Mouse (Mus musculus) embryo, embryonic 11.5 days (tissue): ENCODE measurements around the gene C8g.

Experiments
- DNase-seq: peaks from one replicate; pipeline ENCODE4 v3.0.0-alpha.2; 2012; ENCODE audit warnings: low read depth, low spot score

C8g gene

DNA sequence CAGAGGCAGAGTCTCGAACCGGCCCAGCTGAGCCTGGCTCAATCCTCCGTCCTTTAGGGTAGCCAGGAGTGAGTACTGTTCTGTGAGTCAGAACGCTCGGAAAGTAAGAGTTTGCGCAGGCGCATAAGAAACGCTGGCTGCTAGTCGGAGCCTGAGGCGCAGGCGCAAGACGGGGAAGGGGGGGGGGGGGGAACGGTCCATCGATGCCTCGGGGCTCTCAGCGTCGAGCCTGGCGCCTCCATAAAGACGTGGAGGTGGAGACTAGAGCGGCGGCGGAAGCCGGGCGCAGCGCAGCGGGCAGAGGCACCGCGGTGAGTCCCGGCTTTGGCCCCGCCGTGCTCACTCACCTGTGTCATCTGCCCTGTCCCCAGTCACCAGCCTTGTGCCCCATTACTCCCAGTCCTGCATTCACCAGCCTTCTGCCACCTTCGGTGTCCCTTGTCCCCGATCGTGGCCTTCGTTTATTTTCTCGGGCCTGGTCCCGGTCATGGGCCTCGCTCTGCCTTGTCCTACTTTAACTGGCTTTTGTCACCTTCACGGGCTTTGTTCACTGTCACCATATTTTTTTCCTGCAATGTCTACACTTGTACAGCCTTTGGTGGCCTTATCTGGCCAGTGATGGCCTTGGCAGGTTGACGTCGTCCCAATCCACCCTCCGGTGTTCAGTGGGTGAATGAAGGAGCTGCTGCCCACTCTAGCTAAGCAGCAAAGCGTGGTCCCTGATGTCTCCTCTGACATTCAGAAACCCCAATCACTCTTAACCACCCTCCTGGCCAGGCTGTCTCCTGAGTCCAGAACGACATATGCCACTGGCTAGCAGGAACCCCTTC is 728 bp downstream of the C8g start, which contains the start of gene Fbxw5:
Gene Fbxw5, plus strand, starts transcription at position 175 of the 830 bp plus-strand sequence.
- DNase-seq: peak; percentile 94

DNA sequence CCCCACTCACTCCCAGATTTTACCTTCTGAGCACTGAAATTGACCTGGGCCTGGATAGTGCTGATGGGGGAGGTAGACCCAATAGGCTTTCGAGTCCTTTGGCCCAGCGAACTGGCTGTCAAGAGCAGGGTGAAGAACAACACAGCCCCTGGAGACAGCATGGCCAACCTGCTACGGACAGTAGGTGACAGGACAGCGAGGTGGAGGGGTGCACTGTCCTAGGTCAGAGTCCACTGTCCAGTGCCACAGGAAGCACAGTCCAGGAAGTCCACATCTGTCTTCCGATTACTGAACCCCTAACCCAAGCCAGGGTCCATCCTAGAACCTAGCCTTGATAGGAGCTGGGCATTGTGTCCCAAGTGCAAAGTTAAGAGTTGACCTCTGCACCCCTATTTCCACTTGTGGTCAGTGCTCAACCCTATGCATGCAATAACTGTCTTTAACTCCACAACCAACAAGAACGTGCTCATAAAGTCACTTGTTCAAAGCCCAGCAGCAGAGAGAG is 1.4 kb downstream of the C8g start:
- no peak for DNase-seq

DNA sequence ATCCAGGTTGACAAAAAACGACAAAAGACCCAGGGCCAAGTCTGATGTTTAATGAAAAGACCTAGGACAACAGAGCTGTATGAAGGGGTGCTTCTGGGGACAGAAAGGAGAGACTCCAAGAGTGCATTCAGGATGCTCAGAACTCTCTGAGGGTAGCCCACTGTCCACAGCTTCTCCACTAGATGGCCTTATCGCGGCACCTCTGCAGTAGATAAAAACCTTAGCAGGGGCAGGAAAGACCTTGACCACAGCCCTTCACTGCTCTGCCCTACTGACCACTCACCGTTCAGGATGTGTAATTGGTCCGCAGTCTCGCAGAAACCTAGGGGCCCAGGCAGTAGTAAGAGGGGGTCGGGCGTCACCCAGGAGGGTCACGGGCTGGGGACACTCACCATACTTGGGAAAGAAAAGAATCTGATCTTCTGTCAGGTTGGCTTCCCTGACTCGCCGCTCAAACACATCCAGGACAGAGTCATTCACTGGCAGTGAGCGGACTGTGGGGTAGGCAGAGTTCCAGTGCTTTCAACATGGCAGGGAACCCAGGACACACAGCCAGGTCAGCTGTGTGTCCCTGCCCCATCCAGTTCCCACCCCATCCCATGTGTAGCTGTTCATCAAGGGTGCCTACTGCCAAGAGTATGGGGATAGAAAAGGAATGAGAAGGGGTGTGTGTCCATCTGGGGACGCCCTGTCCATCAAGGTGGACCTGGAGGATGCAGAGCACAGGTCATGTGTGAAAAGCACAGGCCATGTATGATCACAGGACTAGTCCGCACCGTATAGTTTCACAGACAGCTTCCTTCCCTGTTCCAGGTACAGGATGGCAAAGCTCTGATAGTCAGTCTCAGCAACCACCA is 2.7 kb downstream of the C8g start:
- no peak for DNase-seq

DNA sequence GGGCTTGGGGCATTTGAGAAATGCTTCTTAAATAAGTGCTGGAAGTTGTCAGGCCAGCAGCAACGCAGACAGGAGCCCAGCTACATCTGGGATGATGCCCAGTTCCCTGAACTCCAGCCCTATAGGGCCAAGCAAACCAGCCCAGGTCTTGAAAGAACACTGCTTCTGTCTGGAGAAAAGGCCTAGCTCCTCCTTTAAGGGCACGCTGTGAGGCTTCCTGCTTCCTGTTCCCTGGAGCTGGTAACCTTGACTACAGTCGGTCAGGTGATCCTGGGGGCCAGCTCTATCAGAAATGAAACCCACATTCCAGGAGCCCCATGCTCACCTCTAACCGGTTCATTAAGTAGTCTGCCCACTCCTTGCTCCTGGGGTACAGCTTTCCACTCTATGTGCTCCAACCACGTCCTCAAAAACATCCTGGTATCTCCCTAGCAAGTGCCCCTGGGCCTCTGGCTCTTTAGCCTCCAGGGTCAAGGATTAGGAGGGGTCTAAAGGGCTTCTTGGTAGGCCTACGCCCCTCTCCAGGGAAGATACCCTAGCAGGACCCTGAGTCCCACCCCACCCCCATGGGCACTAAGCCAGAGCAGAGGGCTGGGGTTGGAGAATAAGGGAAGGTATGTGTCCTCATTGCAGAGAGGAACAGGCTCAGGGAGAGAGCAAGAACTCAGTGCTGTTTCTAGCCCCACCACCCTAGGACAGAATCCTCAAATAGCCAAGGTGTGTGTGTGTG is 3.5 kb downstream of the C8g start:
- no peak for DNase-seq

DNA sequence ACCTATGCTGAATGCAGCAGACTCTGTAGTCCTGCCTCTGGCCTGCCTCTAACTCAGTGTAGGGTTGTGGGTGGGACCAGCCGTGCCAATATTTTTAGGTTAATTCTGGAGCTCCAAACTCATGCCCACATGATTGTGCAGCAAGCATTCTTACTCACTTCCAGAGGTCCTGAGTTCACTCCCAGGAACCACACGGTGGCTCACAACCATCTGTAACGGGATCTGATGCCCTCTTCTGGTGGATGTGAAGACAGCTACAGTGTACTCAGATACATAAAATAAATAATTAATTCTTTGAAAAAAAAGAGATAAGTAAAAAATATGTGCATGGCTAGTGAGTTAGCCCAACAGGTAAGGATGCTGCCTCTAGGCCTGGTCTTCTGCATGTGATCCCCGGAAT is 5.1 kb downstream of the C8g start:
- no peak for DNase-seq

DNA sequence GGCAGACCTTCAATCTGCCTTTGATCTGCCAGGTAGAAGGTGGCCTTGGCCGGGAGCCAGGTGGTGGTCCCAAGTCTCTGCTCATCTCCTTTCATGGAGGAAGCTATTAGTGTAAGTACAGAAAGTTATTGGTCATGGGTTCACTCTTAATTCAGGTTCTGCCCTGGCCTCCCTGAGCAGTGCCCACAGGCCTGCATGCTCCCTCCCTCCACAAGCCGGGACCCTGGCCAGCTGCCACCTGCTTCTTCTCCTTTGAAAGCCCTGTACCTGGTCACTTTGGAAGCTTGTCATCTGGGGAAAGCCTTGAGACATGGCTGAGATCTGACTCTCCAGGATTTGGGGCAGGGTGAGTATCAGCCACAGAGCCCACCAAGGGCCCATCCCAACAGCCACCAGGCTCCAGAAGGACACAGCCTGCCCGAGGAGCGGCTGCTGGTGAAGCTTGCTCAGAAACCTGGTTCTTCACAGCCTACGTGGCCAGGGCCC is 8.0 kb downstream of the C8g start, which contains the start of gene Lcn12:
Gene Lcn12, minus strand, starts transcription at position 436 of the 486 bp plus-strand sequence.
- no peak for DNase-seq

DNA sequence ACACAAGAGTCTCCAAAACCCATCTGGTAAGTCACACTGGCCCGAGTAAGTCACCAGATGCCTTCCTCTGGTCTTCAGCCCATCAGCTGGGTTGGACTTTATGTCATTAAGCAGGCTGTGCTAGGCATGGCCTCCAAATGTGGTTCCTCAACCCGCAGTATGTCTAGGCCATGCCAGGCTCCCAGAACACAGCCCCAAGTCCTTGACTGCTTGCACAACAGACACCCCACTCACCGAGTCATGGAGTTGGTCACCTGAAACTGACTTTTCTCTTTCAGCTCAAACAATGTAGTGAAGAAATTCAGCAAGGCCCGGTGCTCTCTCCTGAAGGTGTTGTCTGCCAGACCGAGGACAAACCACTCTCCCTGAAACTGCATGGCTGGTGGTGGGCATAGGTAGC is 8.5 kb downstream of the C8g start:
- no peak for DNase-seq

DNA sequence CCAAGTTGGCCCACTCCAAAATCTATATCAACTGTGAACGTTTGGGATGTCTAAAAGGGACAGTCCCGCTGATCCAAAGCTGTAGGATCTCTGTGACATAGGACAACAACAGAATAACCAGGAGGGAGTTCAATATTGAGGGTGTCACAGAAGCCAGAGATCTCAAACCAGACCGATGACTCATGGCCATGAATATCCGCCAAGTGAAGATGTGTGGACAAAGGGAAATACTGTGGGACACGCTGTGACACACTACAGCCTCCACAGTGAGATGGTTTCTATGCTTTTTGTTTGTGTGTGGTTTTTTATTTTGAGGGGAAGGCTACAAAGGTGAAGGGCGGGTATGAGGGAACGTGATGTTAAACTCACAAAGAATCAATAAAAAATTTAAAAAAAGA is 12.8 kb downstream of the C8g start:
- no peak for DNase-seq

DNA sequence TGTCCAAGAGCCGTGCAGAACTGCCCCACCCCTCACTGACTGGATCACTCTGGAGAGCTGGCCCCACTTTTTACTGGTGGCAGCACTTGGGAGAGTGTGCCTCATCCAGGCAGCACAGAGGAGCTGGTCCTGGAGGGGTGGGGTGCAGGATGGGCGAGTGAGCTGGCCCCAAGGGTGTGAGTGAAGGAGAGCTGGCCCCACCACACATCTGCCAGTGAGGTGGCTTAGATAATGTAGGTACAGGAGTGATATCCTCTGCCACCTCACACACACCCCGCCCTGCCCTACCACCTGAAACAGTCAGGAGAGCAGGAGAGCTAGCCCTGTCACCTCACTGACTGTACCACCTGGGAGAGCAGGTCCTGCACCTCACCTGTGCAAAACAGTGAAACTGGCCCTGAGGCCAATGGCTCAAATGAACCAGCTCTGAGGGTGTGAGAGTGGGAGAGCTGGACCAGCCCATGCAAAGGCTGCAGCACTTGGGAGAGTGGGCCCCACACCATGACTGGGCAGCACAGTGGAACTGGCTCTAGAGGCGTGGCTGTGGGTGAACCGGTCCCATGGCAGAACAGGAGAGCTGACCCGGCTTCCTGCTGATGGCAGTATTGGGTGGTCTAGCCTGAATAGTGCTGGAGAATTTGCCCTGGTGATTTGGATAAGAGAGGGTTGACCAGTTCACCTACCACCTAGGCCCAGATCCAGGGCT is 13.4 kb downstream of the C8g start:
- no peak for DNase-seq

DNA sequence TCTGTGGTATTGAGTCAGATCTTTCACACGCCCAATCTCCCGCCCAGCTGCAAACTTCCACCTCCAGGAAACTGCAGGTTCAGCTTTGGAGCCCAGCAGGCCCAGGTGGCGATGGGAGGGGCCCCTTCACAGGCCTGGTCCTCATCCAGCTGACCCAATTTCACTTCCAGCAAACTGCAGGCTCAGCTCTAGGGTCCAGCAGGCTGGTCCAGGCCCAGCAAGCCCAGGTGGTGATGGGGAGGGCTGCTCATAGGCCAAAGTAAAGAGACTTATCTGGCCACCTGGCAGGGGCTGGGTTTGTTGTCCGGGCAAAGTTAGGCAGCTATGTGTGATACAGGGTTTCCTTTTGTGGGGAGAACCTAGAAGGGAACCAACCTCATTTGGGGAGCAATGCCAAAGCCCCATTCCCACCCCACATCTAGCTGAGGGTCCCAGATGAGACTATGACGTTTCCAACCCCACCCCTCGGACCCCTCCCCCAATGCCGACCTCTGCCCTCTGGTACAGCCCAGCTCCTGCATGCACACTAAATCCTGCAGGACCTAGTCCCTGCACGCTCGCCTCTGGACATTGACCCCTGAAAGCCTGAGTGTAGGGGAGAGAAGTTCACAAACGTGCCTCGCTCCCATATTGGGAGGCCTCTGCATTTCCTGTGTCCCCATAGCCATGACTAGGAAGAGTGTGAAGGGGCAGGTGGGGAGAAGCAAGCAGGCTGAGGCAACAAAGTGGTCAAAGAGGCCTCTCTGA is 16.4 kb downstream of the C8g start:
- DNase-seq: no peak

DNA sequence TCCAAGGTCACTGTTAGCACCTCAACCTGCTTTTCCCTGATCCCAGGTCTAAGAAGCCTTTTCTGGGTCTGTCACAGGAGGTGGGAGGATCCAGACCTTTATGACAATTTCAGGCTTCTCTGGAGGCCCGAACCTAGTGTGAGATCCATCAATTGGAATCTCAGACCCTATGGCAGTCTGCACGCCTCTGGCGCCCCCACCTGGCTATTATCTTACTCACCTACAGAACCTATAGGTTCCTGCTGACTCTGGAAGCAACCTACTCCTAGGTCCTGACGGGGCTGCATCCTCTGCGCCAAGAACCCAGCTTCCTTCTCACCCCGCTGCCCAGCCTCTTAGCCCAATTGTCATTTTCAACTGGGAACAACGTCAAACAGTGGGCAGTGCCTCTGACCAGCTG is 18.6 kb downstream of the C8g start:
- no peak for DNase-seq

DNA sequence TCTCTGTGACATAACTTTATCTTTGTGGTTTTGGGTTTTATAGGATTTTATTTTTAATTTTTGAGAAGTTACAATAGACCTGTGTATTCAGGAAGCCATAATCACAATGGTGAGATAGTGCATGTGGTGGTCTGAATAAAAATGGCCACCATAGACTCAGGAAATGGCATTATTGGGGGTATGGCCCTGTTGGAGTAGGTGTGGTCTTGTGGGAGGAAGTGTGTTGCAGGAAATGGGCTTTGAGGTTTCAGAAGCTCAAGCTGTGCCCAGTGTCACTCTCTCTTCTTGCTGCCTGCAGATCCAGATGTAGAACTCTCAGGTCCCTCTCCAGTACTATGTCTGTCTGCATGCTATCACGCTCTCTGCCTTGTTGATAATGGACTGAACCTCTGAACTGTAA is 21.0 kb downstream of the C8g start:
- no peak for DNase-seq

DNA sequence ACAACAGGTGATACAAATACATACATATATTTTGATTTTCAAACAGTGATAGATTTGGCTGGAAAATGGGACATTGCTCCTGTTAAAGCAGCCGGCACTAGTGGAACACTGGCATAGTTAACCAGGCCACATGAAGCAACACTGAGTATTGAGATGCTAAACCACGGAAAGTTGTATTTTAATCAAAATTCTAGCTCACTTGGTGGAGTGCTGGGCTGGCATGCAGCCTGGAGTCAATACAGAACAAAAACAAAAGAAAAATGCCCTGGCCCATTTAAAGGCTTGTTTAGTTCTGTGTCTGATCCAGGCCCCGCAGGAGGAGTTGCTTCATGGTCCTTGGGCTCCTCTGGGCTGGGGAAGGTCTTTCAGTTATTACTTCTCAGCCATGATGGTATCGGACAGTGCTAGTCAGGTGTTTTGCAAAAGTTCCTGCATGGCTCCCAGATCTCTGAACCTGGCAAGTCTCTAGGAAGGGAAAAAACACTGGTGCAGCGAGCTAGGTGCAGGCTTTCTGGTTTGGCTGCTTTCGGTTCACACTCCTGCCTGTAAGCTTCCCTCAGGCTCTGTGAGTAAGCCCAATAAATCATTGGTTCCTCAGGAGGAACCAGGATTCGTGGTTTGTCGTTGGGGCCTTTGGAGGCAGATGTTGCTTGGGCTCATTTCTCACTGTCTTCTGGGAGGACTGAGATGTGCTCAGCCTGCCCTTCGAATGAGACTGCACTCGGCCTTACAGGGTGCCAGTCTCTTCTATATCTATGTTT is 21.8 kb downstream of the C8g start:
- no peak for DNase-seq

DNA sequence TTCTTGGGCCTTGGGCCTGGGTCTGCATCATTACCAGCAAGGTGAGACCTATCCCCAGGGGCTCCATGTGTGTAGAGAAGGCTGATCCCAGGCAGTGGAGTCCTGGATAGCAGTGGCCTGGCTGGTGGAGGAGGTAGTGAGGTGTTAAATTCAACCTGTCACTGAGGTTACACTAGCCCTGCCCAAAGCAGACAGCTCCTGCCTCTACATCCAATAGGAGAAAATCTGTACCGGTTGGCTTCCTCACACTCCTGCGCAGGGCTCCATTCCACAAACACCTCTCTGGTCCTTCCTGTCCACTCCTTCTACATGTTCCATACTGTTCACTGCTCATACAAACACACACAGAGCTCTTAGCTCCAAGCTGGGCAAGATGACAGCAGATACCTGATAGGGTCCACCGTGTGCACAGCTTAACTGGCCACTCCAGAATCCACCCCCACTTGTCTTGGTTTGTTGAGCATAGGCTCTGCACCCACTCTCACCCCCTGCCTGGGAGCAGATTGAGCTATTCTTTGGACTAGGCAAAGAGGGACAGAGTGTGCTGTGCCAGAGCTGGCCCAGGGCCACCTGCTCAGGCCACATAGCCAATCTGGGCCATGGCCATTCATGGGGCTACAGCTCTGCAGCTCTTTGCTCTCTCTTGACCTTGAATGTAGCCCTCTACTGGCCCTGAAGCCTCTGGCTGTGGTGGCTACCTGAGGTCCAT is 23.4 kb downstream of the C8g start:
- no peak for DNase-seq

DNA sequence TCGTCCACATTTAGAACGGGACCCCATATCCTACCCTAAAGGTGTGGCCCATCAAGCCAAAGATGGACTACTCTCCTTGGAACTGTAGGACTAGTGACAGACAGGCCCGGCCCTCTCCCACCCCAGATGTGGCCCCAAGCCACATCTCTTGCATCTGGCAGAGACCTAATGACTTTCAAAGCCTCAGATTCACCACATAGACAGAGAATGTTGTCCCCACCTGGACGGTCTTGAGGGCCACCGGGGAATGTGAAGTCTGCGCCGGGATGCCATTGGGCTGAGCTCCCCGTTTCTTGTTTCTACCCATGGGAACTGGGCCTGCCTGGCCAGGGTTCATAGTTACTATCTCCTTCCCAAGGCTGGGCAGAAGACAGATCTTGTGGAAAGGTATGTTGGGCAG is 24.0 kb downstream of the C8g start:
- DNase-seq: no peak

DNA sequence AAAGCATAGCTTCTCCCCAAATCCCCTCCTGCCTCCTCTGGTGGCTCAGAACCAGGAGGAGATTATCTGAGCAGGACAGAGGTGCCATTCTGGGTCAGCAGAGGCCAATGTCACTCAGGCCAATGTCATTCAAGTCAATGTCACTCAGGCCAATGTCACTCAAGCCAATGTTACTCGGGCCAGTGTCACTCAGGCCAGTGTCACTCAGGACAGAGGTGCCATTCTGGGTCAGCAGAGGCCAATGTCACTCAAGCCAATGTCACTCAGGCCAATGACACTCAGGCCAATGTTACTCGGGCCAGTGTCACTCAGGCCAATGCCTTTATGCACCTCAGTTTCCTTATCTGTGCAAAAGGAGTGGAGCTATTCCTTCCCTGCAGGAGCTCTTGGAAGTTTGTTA is 29.0 kb downstream of the C8g start:
- DNase-seq: no peak

DNA sequence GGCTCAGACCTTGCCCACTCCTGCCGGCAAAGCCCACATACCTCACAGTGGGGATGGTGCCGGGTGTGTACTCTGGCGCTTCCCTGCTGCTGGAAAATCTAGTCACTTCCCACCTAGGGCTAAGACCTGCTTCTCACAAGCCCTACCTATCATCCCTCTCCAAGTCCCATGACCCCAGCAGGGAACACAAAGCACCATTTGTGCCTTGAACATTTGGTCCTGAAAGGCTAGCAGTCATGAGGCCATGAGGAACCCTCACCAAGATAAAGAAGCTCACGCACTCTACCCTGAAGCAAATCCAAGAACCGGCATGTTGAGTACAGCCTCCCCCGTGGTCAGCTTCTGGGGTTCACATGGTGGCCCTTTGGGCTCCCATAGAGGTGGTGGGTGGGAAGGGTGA is 31.6 kb downstream of the C8g start, which contains the start of gene Ptgds:
Gene Ptgds, minus strand, starts transcription at position 78 of the 400 bp plus-strand sequence.
- DNase-seq: no peak

DNA sequence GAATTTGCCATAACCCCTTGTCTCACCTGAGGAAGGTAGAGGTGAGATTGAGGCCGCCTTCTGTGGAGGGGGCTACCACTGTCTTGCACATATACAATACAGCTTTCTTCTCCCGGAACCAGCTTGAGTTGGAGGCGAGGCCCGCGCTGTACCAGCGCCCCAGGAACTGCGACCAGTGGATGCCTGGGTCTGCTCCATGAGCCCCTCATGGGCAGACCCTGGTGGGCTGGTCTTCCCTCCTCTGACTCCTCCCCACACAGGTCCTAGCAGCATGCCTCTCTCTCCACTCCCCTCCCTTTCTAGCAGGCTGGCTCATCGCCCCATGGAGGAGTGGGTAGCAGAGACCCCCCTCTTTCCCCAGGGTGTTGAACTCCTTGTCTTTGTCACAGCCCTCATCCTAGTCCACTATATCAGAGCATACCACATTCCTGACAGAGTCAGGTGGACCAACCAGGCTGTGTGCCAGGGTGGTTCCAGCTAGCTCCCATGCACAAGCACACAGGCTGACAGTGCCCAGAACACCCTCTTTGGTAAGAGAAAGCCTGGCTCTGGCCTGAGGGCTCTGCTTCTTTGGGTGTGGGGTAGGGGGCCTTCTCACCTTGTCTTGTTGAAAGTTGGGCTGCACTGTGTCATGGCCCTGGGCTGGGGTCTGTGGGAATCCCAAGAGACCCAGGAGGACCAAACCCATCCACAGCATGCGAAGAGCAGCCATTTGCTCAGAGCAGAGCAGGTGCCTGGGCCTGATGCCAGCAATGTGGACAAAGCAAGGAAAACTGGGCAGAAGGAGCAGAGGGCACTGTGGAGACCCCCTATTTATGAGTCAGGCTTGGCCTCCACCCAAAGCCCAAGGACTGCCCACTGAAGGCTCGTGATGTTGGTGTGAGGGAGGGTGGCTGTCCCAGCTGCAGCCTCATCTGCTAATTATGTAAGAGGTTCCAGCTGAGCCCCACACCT is 32.3 kb downstream of the C8g start:
- DNase-seq: no peak
